Comparison of ENCODE assay signal across 8 mouse cellular contexts in genomic region chr6:18513611-18514473, GRCm38 (mm10). TPM values are rescaled to one million over a fixed set of nuclear protein-coding genes. Genes with fewer than 3 reads are reported as not detected.
DNase-seq lines count a peak whose midpoint lies in the region; ATAC-seq lines count a peak whose summit lies in the region.

No protein-coding gene starts in this region.

- H3K36me3 ChIP-seq in forebrain, embryonic 11.5 days (ENCODE audit: control insufficient read depth, insufficient read depth, low read length): no peaks in the 10 kb centered on the region
- no peaks in the 10 kb centered on the region for H3K36me3 ChIP-seq in hindbrain, embryonic 14.5 days (replicated peaks; ENCODE audit: control insufficient read depth, insufficient read depth)
- no peaks in the 10 kb centered on the region for H3K36me3 ChIP-seq in limb, embryonic 12.5 days
- H3K36me3 ChIP-seq in neural tube, embryonic 12.5 days: no peaks in the 10 kb centered on the region

- H3K27me3 ChIP-seq in forebrain, embryonic 11.5 days (ENCODE audit: control insufficient read depth, insufficient read depth, low read length): no peaks in the 10 kb centered on the region
- H3K27me3 ChIP-seq in hindbrain, embryonic 14.5 days (ENCODE audit: control insufficient read depth, insufficient read depth, low read length): no peaks in the 10 kb centered on the region
- H3K27me3 ChIP-seq in limb, embryonic 12.5 days: peaks cover 4% of the 10 kb centered on the region; the same call in 1 of the 2 replicates
- H3K27me3 ChIP-seq in neural tube, embryonic 12.5 days (replicated peaks): no peaks in the 10 kb centered on the region

- H3K4me2 ChIP-seq in forebrain, embryonic 11.5 days (ENCODE audit: low read depth, low read length, severe bottlenecking): peak overlapping the region; percentile 90
- peak overlapping the region; percentile 68 for H3K4me2 ChIP-seq in hindbrain, embryonic 14.5 days (replicated peaks)
- H3K4me2 ChIP-seq in limb, embryonic 12.5 days: peak overlapping the region; percentile 93
- H3K4me2 ChIP-seq in neural tube, embryonic 12.5 days (replicated peaks): peak overlapping the region; percentile 82

- WGBS in forebrain, embryonic 11.5 days: under 1% methylated on average over 28 of the region's 28 CpGs
- under 1% methylated on average over 28 of the region's 28 CpGs for WGBS in hindbrain, embryonic 14.5 days
- under 1% methylated on average over 28 of the region's 28 CpGs for WGBS in limb, embryonic 12.5 days
- 1% methylated on average over 28 of the region's 28 CpGs for WGBS in neural tube, embryonic 12.5 days

- H3K9ac ChIP-seq in forebrain, embryonic 11.5 days (ENCODE audit: low read length): peak overlapping the region; percentile 78
- peak overlapping the region; percentile 93 for H3K9ac ChIP-seq in hindbrain, embryonic 14.5 days
- H3K9ac ChIP-seq in limb, embryonic 12.5 days (replicated peaks): peak overlapping the region; percentile 85
- peak overlapping the region; percentile 89 for H3K9ac ChIP-seq in neural tube, embryonic 12.5 days

- H3K4me1 ChIP-seq in forebrain, embryonic 11.5 days (replicated peaks; ENCODE audit: control insufficient read depth, insufficient read depth, low read length): peaks cover 5% of the 10 kb centered on the region; the same call in 1 of the 2 replicates
- H3K4me1 ChIP-seq in hindbrain, embryonic 14.5 days (replicated peaks; ENCODE audit: control insufficient read depth, insufficient read depth, low read length): peaks cover 14% of the 10 kb centered on the region; the same call in 1 of the 2 replicates
- H3K4me1 ChIP-seq in limb, embryonic 12.5 days (replicated peaks): peaks cover 7% of the 10 kb centered on the region; the same call in 1 of the 2 replicates
- H3K4me1 ChIP-seq in neural tube, embryonic 12.5 days: peaks cover 11% of the 10 kb centered on the region

- peak; percentile 62 for ATAC-seq in forebrain, embryonic 11.5 days (replicated peaks; ENCODE audit: low FRiP score)
- ATAC-seq in hindbrain, embryonic 14.5 days (ENCODE audit: low FRiP score): peak; percentile 65
- peak; percentile 70 for ATAC-seq in limb, embryonic 12.5 days (ENCODE audit: insufficient number of reproducible peaks, insufficient read depth, low FRiP score, low TSS enrichment, low read depth)
- peak; percentile 72 for ATAC-seq in neural tube, embryonic 12.5 days (ENCODE audit: low FRiP score, low read depth)

- peak overlapping the region; percentile 73 for H3K4me3 ChIP-seq in forebrain, embryonic 11.5 days (ENCODE audit: low read depth, low read length)
- H3K4me3 ChIP-seq in hindbrain, embryonic 14.5 days (replicated peaks; ENCODE audit: low read length): peak overlapping the region; percentile 89
- peak overlapping the region; percentile 79 for H3K4me3 ChIP-seq in limb, embryonic 12.5 days (replicated peaks)
- peak overlapping the region; percentile 80 for H3K4me3 ChIP-seq in neural tube, embryonic 12.5 days

- DNase-seq in left cerebral cortex, adult 18-20 months (ENCODE audit: low spot score in 2 of 2): peak; percentile 19 to 54
- DNase-seq in left cerebral cortex, adult 11 months (ENCODE audit: low spot score): no peak
- peak; percentile 32 for DNase-seq in adrenal gland, postnatal 25 days
- DNase-seq in forebrain, embryonic 11.5 days (ENCODE audit: low spot score): peak; percentile 67
- DNase-seq in hindbrain, embryonic 14.5 days (ENCODE audit: low spot score): peak; percentile 34
- DNase-seq in spleen, postnatal 4 days (ENCODE audit: low spot score in 2 of 2): no peak

- H3K9me3 ChIP-seq in forebrain, embryonic 11.5 days (ENCODE audit: control insufficient read depth, low read length): no peaks in the 10 kb centered on the region
- H3K9me3 ChIP-seq in hindbrain, embryonic 14.5 days (ENCODE audit: control insufficient read depth, low read length): no peaks in the 10 kb centered on the region
- no peaks in the 10 kb centered on the region for H3K9me3 ChIP-seq in limb, embryonic 12.5 days
- H3K9me3 ChIP-seq in neural tube, embryonic 12.5 days: no peaks in the 10 kb centered on the region

- no peak overlapping the region for H3K27ac ChIP-seq in forebrain, embryonic 11.5 days (ENCODE audit: low read depth, low read length)
- peak overlapping the region; percentile 89 for H3K27ac ChIP-seq in hindbrain, embryonic 14.5 days
- H3K27ac ChIP-seq in limb, embryonic 12.5 days: peak overlapping the region; percentile 41; the same call in 1 of the 2 replicates
- H3K27ac ChIP-seq in neural tube, embryonic 12.5 days: no peak overlapping the region

RNA-seq across cellular contexts. Expression of gene Cttnbp2, which starts 0.8 kb away (rescaled TPM):
- 100 to 1,000 TPM; 147 to 151 TPM for total RNA-seq in left cerebral cortex, adult 18-20 months (2021)
- 88.7 and 111 TPM in 2 replicates for total RNA-seq in adrenal gland, postnatal 25 days (2021)
- polyA plus RNA-seq in forebrain, embryonic 11.5 days (2014; fragmentation: Nextera tagmentation; extraction: Ambion mirVana): 15.7 and 21.7 TPM in 2 replicates
- 47.4 and 48.7 TPM in 2 replicates for polyA plus RNA-seq in hindbrain, embryonic 14.5 days (2014; fragmentation: Nextera tagmentation; extraction: Ambion mirVana)
- 20.4 and 22.7 TPM in 2 replicates for polyA plus RNA-seq in limb, embryonic 12.5 days (2016; fragmentation: Nextera tagmentation; extraction: Ambion mirVana)
- polyA plus RNA-seq in neural tube, embryonic 12.5 days (2016; fragmentation: Nextera tagmentation; extraction: Ambion mirVana): 37.9 and 38.0 TPM in 2 replicates

Comparison
In these comparisons a context has a peak if more than half of its experiments do, and no peak if none do; other contexts are left out.
1. DNase-seq: peak in left cerebral cortex, adult 18-20 months (2 of 2), adrenal gland, postnatal 25 days (single experiment), forebrain, embryonic 11.5 days (single experiment) and hindbrain, embryonic 14.5 days (single experiment); none in left cerebral cortex, adult 11 months (single experiment) and spleen, postnatal 4 days (0 of 2).
2. H3K27ac ChIP-seq: peak in hindbrain, embryonic 14.5 days (single experiment) and limb, embryonic 12.5 days (single experiment); none in forebrain, embryonic 11.5 days (single experiment) and neural tube, embryonic 12.5 days (single experiment).
3. Peak in every context shown above with its lines, with median percentiles within 50 percentile points of each other: ATAC-seq, H3K4me2 ChIP-seq, H3K4me3 ChIP-seq and H3K9ac ChIP-seq.